Mouse (Mus musculus) lung, postnatal 10 days (tissue): ENCODE results near the gene Aktip.
A peak's percentile ranks its signal among the peaks of the same experiment; 100 is the strongest.

Experiments used
- DNase-seq: peaks from one replicate; pipeline ENCODE4 v3.0.0; 2021

Aktip gene

DNA sequence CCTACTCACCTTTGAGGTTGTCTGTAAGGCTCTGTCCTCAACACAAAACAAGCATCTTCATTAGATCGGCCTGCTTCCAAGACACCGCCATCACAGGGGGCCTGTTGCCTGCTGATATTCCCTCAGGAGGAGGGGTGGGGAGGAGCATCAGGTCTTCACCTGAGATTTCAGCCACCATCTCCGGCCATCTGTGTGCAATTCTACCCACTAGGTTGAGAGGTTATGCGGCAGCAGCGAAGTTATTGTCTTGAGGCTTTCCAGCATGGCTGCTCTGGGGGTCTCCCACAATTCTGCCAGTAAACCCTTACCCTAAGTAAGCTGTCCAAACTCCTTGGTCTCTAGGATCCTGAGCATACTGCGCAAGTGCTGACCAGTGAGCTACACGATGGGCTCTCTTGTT lies at the start of gene Aktip:
Gene Aktip (minus strand): TSS at position 101 of the 400 bp plus-strand sequence.
- DNase-seq = no peak

- DNase-seq = peak; percentile 71
These were observed 46.2 kb upstream of the Aktip start for GRCm38 (mm10) chr8:91245821-91246454.

DNA sequence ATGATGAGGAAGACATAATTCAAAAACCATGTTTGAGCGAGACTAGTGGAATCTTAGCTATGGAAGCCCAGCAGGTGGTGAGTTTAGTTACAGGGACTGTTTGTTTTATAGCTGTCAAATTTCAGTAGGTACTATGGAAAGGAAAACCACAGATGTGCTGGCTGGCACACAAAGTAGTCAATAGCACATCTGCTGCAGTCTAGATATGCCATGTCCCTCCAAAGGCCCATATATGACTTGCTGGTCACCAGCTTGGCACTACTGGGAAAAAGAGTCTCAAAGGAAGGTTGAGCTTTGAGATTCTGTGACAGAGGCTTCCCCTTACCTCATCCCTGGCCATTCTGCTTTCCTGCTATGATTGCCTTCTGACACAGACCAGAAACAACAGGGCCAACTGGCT lies 42.9 kb upstream of the Aktip start:
- no peak for DNase-seq

DNA sequence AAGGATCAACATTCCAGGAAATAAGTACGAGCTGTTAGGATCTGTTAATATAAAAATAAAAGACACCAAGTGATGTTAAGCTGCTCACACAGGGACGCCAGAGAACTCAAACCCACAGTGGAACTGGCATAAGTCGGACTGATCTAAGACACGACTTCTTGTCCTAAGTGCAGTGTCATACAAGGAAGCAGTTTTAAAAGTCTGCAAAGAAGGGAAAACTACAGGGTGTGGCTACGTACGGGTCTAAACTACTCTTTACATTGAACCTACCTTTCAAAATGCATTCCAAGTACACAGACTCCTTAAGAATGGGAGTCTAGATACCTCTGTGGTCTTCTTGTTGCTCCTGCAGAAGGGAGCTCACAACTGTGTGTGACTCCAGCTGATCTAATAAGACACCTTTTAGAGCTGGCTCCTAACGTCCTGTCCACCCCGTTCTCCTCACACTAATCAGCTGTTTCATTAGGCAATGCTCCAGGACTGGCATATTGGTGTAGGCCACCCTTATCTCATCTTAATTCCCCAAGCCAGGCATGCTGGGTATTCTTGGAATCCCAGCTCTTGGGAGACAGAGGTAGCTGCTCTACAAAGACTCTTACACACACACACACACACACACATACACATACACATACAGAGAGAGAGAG lies 42.2 kb upstream of the Aktip start:
- DNase-seq = no peak

GRCm38 (mm10) chr8:91241371-91241770 lies 41.6 kb upstream of the Aktip start:
- DNase-seq = no peak

DNA sequence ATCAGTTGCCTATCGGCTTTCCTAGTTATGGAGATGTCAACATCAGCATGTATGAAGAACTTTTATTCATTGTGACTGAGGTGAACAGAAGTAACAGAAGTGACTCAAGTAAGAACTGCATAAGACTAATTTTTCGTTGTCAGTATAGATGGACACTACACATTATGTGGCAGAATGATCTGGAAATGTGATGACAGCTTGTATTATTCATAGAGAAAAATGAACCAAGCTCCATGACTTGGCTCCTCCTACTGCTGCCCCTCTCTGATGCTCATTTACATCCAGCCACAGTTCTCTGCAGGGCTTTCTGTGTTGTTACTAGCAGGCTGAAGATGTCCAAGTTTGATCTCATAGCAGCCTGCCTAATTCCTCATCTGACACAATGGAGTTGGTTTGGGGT lies 37.4 kb upstream of the Aktip start:
- no peak for DNase-seq

DNA sequence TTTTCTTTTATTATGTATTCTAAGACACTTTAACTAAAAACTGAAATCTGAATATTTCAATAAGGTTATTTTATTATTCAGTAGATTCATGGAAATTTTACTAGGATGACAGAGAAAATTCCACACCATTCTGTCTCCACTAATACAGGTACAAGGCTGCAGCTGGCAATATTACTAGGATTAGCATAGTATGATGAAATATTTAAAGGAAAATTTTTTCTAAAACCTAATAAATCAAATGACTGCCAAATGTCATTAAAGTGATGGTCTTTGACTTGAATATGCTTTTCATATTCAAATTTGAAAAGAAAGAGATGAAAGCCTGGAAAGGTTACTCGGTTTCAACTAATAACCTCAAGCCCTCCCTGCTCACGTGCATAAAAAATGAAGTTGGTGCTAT lies 34.3 kb upstream of the Aktip start:
- DNase-seq = no peak

GRCm38 (mm10) chr8:91227421-91227841 lies 27.7 kb upstream of the Aktip start:
- peak; percentile 19 for DNase-seq

GRCm38 (mm10) chr8:91224227-91224626 lies 24.5 kb upstream of the Aktip start:
- no peak for DNase-seq

DNA sequence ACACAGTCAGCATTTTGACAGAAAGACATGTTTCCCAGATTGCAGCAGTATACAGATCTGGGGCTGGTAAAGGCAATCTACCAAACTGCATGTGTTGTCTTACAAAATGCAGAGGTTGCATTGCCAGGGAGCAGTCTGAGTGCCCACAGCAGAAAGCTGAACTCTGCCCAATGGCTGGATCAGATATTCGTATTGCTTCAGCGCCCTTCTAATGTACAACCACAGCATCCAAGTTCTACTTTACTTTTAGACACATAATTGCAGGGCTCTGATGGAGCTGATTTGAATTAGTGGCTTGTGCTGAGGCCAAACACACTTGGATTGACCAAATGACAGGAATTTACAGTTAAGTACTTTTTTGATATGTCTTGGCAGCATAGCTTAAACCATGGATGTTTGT lies 22.1 kb upstream of the Aktip start:
- DNase-seq = no peak

DNA sequence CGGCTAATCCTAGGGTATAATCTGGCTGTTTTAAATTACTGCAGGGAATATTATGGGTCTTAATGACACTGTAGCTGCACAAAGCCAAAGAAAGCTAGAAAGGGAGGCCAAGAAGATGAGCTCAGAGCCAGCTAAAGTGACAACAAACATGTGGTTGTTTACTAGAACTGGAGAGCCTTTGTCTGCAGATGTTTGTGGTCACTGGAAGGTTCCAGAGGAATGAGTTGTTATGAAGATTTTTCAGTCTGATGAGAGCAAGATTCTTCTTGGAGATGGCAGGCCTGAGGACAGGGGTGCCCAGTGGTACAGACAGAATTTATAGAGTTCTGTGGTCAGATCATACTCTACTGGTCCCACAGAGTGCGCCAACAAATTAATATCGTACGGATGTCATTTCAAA lies 18.5 kb upstream of the Aktip start:
- DNase-seq = no peak

DNA sequence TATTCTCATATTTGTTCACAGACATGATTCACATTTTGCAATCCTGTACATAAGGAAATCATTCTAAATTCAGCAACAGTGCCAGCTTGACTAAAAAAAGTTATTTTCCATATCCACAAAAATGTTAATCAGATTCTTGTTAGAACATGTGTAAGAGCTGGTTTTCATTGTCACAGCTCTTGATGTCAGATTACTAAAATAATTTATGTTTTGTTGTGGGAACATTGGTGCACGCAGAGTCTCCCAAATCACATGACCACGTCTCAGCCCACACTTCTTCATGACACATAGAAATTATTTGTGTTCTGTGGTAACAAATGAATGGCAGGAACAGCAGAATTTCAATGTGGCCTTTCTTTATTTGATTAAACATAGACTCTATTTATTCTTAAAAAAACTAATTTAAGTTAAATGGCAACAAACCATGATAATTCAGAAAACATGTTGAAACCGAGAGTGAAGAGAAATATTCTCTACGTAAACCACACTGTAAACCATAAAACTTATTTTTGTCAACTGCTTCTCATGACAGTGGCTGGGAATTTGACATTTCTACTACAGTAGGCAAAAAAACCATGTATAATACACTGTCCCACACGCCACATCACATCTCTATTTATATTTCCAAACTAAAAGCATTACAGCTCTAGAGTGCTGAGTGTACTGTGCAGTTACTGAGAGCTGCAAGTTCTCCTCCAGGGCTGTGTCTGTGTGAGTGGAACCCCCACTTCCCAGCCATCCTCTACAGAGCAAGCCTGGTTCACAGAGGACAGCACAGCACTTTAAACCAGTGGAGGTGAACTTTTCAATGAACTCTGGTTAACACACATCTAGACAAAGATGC lies 17.5 kb upstream of the Aktip start:
- DNase-seq = no peak

DNA sequence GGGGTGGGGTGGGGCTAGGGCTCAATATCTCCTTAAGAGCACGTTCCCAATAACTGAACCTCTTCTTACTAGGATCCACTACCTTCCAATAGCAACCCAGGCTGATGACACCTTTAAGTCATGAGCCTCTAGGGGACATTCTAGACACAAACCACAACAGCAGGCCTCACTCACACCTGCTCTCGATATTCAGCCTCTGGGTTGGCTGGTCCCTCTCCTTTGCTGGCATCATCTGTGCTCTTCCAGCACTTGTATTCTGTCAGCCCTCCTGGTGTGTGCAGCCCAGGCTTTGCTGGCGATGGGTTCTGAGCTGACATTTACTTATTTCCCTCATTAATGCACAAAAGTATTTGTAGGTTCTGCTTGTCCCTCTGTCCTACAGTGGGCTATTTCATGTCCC lies 14.5 kb upstream of the Aktip start:
- no peak for DNase-seq

- DNase-seq = no peak
These were observed 13.2 kb upstream of the Aktip start for GRCm38 (mm10) chr8:91212948-91213347.

- DNase-seq = no peak
These were observed 9.9 kb upstream of the Aktip start for GRCm38 (mm10) chr8:91209658-91210057.

GRCm38 (mm10) chr8:91207676-91208075 lies 7.9 kb upstream of the Aktip start:
- DNase-seq = no peak

DNA sequence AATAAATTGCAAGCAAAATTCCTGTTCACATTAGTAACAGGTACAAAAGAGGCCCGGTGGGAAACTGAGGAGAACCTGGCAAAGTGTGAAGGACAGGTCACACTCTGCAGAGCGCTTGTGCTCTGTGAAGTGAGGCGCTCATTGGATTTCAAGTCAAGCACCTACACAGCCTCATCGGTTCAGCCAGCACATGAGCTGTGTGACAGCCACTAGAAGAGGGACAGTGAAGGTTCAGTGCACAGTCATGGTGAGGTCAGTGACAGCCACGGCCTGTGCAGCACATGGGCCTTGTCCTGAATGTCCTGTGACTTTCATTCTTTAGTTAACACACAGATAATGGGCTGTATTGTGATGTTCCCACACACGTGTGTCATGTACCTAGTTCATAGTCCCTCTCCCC lies 6.1 kb upstream of the Aktip start:
- no peak for DNase-seq

DNA sequence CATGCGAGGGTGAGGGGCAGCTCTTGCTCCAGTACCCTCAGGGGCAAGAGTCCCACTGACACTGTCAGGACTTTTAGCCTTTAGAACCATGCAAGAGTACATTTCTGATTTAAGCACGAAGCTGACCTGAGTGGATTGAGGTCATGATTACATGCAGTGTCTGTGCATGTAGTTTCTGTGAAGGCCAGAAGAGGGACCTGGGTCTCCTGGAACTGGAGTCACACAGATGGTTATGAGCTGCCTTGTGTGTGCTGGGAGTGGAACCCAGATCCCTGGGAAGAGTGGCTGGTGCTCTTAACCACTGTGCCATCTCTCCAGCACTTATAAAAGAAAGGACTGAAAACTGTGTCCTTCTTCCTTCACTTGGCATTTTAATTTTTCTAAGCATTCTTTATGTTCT lies 1.4 kb upstream of the Aktip start:
- DNase-seq = no peak

DNA sequence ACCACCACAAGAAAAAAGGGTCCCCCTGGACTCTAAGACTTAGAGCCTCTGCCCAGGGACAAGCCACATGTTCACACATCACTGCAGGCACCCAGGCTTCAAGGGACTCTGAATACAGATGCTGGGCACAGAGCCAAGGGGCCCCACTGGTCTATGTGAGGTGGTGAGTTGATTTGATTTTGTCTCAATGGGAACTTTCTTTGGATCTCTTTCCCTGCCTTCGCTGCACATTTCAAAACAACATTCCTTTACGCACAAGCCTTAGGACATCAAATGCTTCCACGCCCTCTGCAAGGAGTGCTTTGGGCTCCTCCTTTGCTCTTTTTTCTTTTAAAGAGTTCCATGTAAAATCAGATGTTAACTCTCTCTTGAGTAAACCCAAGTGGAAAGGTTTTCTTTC lies 1.7 kb downstream of the Aktip start:
- peak; percentile 22 for DNase-seq

DNA sequence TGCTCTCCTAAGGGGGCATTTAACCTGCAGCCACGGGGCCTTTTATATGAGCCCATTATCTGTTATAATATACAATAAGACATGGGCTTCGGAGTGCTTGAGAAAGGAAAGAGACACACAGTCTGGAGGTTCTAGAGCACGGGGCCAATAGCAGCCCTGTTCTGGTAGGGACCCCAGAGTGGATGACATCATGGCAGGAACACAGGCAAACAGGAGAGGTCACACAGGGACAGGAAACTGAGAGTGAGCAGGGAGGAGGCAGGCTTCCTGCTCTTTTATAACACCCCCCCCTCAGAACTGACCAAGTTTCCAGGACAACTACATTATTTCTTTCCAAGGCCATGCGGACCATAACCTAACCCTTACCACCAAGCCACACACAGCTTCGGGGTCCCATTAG lies 2.5 kb downstream of the Aktip start:
- DNase-seq = peak; percentile 46

DNA sequence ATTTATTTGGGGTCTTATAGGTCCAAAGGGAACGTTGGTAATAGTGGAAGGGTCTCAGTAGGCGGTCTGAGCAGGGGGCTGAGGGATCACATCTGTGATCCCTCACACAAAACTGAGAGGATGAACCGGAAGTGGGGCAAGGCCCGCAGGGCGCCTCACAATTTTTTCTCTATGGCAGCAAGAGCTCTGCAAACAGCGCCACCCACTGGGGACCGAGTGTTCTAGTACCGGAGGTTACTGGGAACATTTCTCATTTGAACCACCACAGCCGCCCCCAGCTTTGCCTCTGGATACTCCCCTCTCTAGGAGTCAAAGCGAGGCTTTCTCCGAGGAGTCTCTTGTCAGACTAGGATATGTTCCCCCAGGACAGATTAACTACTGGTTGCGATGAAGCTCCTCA lies 3.1 kb downstream of the Aktip start:
- DNase-seq = peak; percentile 22

GRCm38 (mm10) chr8:91194081-91194480 lies 5.7 kb downstream of the Aktip start:
- no peak for DNase-seq

- DNase-seq = no peak
These were observed 6.8 kb downstream of the Aktip start for GRCm38 (mm10) chr8:91192941-91193340.

DNA sequence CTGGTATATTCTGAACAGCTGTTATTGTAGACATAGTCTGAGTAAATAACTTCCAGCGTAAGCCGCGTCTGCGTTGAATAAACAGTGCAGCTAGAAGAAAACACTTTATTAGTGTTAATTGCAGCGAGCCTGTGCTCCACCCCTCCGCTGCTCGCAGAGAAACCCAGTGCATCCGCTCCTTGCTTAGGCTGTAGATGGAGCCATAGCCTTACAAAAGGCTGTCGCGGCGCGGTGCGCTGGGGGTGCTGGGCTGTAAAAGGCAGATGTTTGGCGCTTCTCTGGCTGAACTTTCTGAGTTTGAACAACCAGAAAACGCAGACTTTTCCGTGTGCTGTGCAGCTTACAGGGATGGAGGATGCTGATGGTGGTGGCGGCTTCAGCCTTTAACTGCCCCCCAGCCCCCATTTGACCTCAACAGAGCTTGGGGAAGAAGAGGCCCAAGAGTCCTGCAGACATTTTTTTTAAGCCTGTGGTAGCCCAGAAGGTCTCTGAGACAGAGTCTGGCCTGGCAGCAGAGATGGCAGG lies 8.9 kb downstream of the Aktip start:
- peak; percentile 83 for DNase-seq
